Mouse (Mus musculus): Measurements from ENCODE around the gene Olfr922. TPM values are rescaled to one million over a fixed set of nuclear protein-coding genes. Genes with fewer than 3 reads are reported as not detected.

Gene Olfr922
- polyA plus RNA-seq, 1 experiment from 2014 or later = not detected

Other genes with a start within 250 kb of the Olfr922 start
- gene Olfr912, start 234.4 kb upstream of the Olfr922 start, polyA plus RNA-seq (2014; fragmentation: Nextera tagmentation; extraction: Ambion mirVana) = not detected in 2 replicates
- not detected in 2 replicates for gene Olfr913, start 221.9 kb upstream of the Olfr922 start, polyA plus RNA-seq (2014; fragmentation: Nextera tagmentation; extraction: Ambion mirVana)
- gene Olfr914, start 209.5 kb upstream of the Olfr922 start, polyA plus RNA-seq (2014; fragmentation: Nextera tagmentation; extraction: Ambion mirVana) = not detected in 2 replicates
- not detected in 2 replicates for gene Olfr916, start 154.7 kb upstream of the Olfr922 start, polyA plus RNA-seq (2014; fragmentation: Nextera tagmentation; extraction: Ambion mirVana)
- gene Olfr917, start 148.8 kb upstream of the Olfr922 start, polyA plus RNA-seq (2014; fragmentation: Nextera tagmentation; extraction: Ambion mirVana) = not detected in 2 replicates
- not detected in 2 replicates for gene Olfr918, start 140.0 kb upstream of the Olfr922 start, polyA plus RNA-seq (2014; fragmentation: Nextera tagmentation; extraction: Ambion mirVana)
- gene Olfr919, start 110.9 kb upstream of the Olfr922 start, polyA plus RNA-seq (2014; fragmentation: Nextera tagmentation; extraction: Ambion mirVana) = not detected in 2 replicates
- 9.1 and 9.7 TPM in 2 replicates for gene Vwa5a, start 96.3 kb upstream of the Olfr922 start, polyA plus RNA-seq (2014; fragmentation: Nextera tagmentation; extraction: Ambion mirVana)
- gene Olfr920, start 62.3 kb upstream of the Olfr922 start, polyA plus RNA-seq (2014; fragmentation: Nextera tagmentation; extraction: Ambion mirVana) = not detected in 2 replicates
- gene Olfr921, start 41.5 kb upstream of the Olfr922 start, polyA plus RNA-seq (2014; fragmentation: Nextera tagmentation; extraction: Ambion mirVana) = not detected in 2 replicates
- gene Olfr923, start 11.9 kb downstream of the Olfr922 start, polyA plus RNA-seq (2014; fragmentation: Nextera tagmentation; extraction: Ambion mirVana) = not detected in 2 replicates
- gene Olfr924, start 29.8 kb downstream of the Olfr922 start, polyA plus RNA-seq (2014; fragmentation: Nextera tagmentation; extraction: Ambion mirVana) = not detected in 2 replicates
- gene Olfr26, start 40.4 kb downstream of the Olfr922 start, polyA plus RNA-seq (2014; fragmentation: Nextera tagmentation; extraction: Ambion mirVana) = not detected in 2 replicates
- not detected in 2 replicates for gene Olfr926, start 62.5 kb downstream of the Olfr922 start, polyA plus RNA-seq (2014; fragmentation: Nextera tagmentation; extraction: Ambion mirVana)
- gene Olfr930, start 115.2 kb downstream of the Olfr922 start, polyA plus RNA-seq (2014; fragmentation: Nextera tagmentation; extraction: Ambion mirVana) = not detected in 2 replicates
- gene Olfr933, start 157.7 kb downstream of the Olfr922 start, polyA plus RNA-seq (2014; fragmentation: Nextera tagmentation; extraction: Ambion mirVana) = not detected in 2 replicates
- not detected in 2 replicates for gene Olfr934, start 173.7 kb downstream of the Olfr922 start, polyA plus RNA-seq (2014; fragmentation: Nextera tagmentation; extraction: Ambion mirVana)
- not detected in 2 replicates for gene Olfr935, start 185.1 kb downstream of the Olfr922 start, polyA plus RNA-seq (2014; fragmentation: Nextera tagmentation; extraction: Ambion mirVana)
- gene Olfr146, start 208.8 kb downstream of the Olfr922 start, polyA plus RNA-seq (2014; fragmentation: Nextera tagmentation; extraction: Ambion mirVana) = not detected in 2 replicates